Mouse (Mus musculus): ENCODE results near the gene Gm7995. TPM values are rescaled to one million over a fixed set of nuclear protein-coding genes. Genes with fewer than 3 reads are reported as not detected.
"Not testable (repeated sequence)": the region's sequence is repeated elsewhere in the genome, so short reads cannot be mapped to it uniquely, and the experiment has no call there.

Gene Gm7995
- not detected for total RNA-seq (2021)

DNA sequence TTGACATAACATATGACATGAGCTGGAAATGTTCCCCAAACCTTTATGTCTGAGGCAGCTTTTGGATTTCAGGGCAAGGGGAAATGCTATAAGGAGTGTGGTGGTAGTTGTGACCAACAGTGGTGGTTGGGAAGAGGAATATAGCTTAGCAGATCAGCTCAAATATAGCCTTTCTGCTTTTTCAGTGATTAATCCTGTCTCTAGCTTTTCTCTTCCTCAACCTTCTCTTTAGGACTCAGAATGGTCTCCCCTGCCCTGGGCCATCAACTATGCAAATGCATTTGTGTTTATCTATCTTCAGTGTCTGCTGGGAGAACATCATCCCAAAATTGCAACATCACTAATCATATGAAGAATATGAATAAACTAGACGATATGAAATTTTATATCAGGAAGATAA is at the start of gene Gm7995:
Gm7995 (plus strand) TSS at position 301 of the 400 bp plus-strand sequence.
- intact Hi-C loops (cut with DNase I); DNase-seq: not testable (repeated sequence)

DNA sequence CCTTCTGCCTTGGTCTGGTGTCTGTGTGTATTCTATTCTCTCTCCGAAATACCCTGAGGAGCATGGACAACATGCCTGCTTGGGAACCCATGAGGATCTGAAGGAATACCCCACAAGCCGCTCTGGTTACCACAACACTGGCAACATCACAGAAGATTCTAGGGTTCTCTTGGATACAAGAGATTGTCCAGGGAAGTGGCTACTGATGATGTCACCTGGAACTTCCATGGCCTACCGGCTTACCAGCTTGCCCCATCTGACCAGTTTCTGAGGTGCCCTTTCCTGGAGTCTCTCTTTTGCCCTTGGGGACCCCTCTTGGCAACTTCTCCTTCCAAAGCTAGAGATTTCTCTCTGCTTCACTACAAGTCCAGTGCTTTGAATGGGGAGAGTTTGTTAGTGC is 12.8 kb upstream of the Gm7995 start, which contains the start of gene Gm9611:
Gm9611 (minus strand) TSS at position 101 of the 400 bp plus-strand sequence.
- intact Hi-C loops (cut with DNase I); DNase-seq: not testable (repeated sequence)

Small RNA genes lying within 50 kb of the gene (microRNA-seq; reads per million reads assigned to microRNA genes)
- 0 reads per million in 2 experiments for gene Gm25208
- gene Gm25892 = 0 reads per million in 2 experiments

Other genes starting within 250 kb of the Gm7995 start
- gene Gm7951, start 192.8 kb upstream of the Gm7995 start, total RNA-seq (2021) = not detected
- not detected for gene Gm17027, start 147.6 kb upstream of the Gm7995 start, total RNA-seq (2021)
- gene Gm3573, start 119.4 kb upstream of the Gm7995 start, total RNA-seq (2021) = not detected
- not detected for gene Gm17026, start 50.2 kb upstream of the Gm7995 start, total RNA-seq (2021)
- gene Gm9611, start 12.9 kb upstream of the Gm7995 start, total RNA-seq (2021) = not detected
- not detected for gene Gm8005, start 129.5 kb downstream of the Gm7995 start, total RNA-seq (2021)
- not detected for gene Gm8011, start 153.7 kb downstream of the Gm7995 start, total RNA-seq (2021)
- gene Gm8020, start 192.1 kb downstream of the Gm7995 start, total RNA-seq (2021) = not detected
- gene Gm8024, start 214.1 kb downstream of the Gm7995 start, total RNA-seq (2021) = not detected

Data from heart, postnatal 10 days (tissue).